ENCODE assay signal across 7 mouse cellular contexts in the genomic region with DNA sequence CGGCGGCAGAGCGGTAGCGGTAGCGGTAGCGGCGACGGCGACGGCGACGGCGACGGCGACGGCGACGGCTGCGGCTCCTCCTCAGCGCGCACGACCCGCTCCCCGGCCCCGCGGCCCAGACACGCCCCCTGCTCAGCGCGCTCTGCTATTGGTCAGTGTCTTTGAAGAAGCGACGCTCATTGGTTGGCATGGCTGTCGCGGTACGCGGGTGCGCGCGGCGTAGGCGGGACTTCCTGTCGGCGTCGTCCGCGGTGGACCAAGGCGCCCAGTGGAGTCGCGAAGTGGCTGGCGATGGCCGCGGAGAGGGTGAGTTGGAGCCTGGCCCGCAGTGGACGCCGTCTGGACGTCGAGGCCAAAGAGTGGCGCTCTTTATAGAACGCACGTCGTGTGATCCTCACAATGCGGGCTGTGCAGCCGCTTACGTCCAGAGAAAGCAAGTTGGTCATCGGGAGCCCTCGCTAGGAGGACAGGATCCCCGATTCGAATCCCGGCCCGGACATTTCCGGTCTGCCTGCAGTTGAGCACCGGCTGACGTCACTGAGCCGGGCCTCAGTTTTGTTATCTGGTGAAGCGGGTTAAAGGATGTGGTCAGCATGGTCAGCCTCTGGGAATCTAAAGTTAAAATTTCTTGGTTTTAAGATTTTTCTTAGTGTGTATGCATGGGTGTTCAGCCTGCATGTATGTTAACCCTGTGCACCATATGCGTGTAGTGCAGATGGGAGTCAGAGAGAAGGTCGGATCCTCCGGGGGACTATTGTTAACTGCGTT. TPM values are rescaled to one million over a fixed set of nuclear protein-coding genes. Genes with fewer than 3 reads are reported as not detected.
DNase-seq lines count a peak whose midpoint lies in the region; ATAC-seq lines count a peak whose summit lies in the region.

Gene Ccl25 (plus strand): TSS at position 228 of the 768 bp plus-strand sequence.
Gene Elavl1 (minus strand): TSS at position 431 of the 768 bp plus-strand sequence.

- H3K4me3 ChIP-seq in embryonic facial prominence, embryonic 11.5 days (ENCODE audit: low read depth, low read length), result peak within 1 kb of the TSS; percentile 94
- H3K4me3 ChIP-seq in limb, embryonic 10.5 days, result peak within 1 kb of the TSS; percentile 98
- peak within 1 kb of the TSS; percentile 99 for H3K4me3 ChIP-seq in midbrain, embryonic 13.5 days (replicated peaks)

- peak within 1 kb of the TSS; percentile 95 for H3K9ac ChIP-seq in embryonic facial prominence, embryonic 11.5 days (replicated peaks; ENCODE audit: low read length)
- peak within 1 kb of the TSS; percentile 99 for H3K9ac ChIP-seq in midbrain, embryonic 13.5 days (replicated peaks)

- peak within 1 kb of the TSS; percentile 77 for H3K27ac ChIP-seq in embryonic facial prominence, embryonic 11.5 days (replicated peaks; ENCODE audit: low read depth, low read length)
- peak within 1 kb of the TSS; percentile 97 for H3K27ac ChIP-seq in limb, embryonic 10.5 days
- peak within 1 kb of the TSS; percentile 91 for H3K27ac ChIP-seq in midbrain, embryonic 13.5 days

- no peaks in the 10 kb centered on the region for H3K4me1 ChIP-seq in embryonic facial prominence, embryonic 11.5 days (ENCODE audit: control insufficient read depth, insufficient read depth, low read length)
- H3K4me1 ChIP-seq in limb, embryonic 10.5 days, result peaks cover 19% of the 10 kb centered on the region
- peaks cover 49% of the 10 kb centered on the region for H3K4me1 ChIP-seq in midbrain, embryonic 13.5 days (replicated peaks)

- no peaks in the 10 kb centered on the region for H3K27me3 ChIP-seq in embryonic facial prominence, embryonic 11.5 days (ENCODE audit: control insufficient read depth, insufficient read depth, low read length)
- H3K27me3 ChIP-seq in limb, embryonic 10.5 days (ENCODE audit: low read depth, poor library complexity, severe bottlenecking), result no peaks in the 10 kb centered on the region
- H3K27me3 ChIP-seq in midbrain, embryonic 13.5 days, result no peaks in the 10 kb centered on the region

- peaks cover 2% of the 10 kb centered on the region; the same call in 1 of the 2 replicates for H3K36me3 ChIP-seq in embryonic facial prominence, embryonic 11.5 days (replicated peaks; ENCODE audit: control insufficient read depth, insufficient read depth, low read depth, low read length)
- peaks cover 68% of the 10 kb centered on the region for H3K36me3 ChIP-seq in limb, embryonic 10.5 days
- peaks cover 42% of the 10 kb centered on the region for H3K36me3 ChIP-seq in midbrain, embryonic 13.5 days

- ATAC-seq in embryonic facial prominence, embryonic 11.5 days (replicated peaks; ENCODE audit: insufficient number of reproducible peaks, low FRiP score, low TSS enrichment, low read depth), result peak; percentile 96
- peak; percentile 86 for ATAC-seq in granulocyte monocyte progenitor cell, adult 5-6 weeks (replicated peaks; ENCODE audit: poor library complexity, severe bottlenecking)
- ATAC-seq in midbrain, embryonic 13.5 days, result peak; percentile 98

- H3K4me2 ChIP-seq in embryonic facial prominence, embryonic 11.5 days (ENCODE audit: low read depth, low read length), result peak within 1 kb of the TSS; percentile 52
- peak within 1 kb of the TSS; percentile 97 for H3K4me2 ChIP-seq in midbrain, embryonic 13.5 days (replicated peaks)

- H3K9me3 ChIP-seq in embryonic facial prominence, embryonic 11.5 days (replicated peaks; ENCODE audit: control insufficient read depth, low read length), result no peaks in the 10 kb centered on the region
- no peaks in the 10 kb centered on the region for H3K9me3 ChIP-seq in limb, embryonic 10.5 days (replicated peaks)
- H3K9me3 ChIP-seq in midbrain, embryonic 13.5 days, result no peaks in the 10 kb centered on the region

- under 1% methylated on average over 75 of the region's 78 CpGs for WGBS in embryonic facial prominence, embryonic 11.5 days
- WGBS in limb, embryonic 10.5 days, result under 1% methylated on average over 77 of the region's 78 CpGs
- 1% methylated on average over 75 of the region's 78 CpGs for WGBS in midbrain, embryonic 13.5 days

- peak; percentile 99 for DNase-seq in adrenal gland, postnatal 14 days
- DNase-seq in embryonic facial prominence, embryonic 11.5 days (ENCODE audit: low spot score), result peak; percentile 96
- peak; percentile 95 for DNase-seq in kidney, adult 11 months
- DNase-seq in limb, embryonic 10.5 days (ENCODE audit: low spot score), result peak; percentile 98
- peak; percentile 97 for DNase-seq in spleen, adult 12 weeks (ENCODE audit: low spot score)

RNA-seq across cellular contexts. Expression of gene Ccl25, which starts in this region (rescaled TPM):
- total RNA-seq in adrenal gland, postnatal 14 days (2021), result 16.1 and 18.2 TPM in 2 replicates
- 13.6 and 14.0 TPM in 2 replicates for polyA plus RNA-seq in embryonic facial prominence, embryonic 11.5 days (2014; fragmentation: Nextera tagmentation; extraction: Ambion mirVana)
- total RNA-seq in granulocyte monocyte progenitor cell, adult 5-6 weeks (2014; fragmentation: Nextera tagmentation), result 16.9 and 23.2 TPM in 2 replicates
- total RNA-seq in granulocyte monocyte progenitor cell, adult 5-6 weeks (2017), result 5.1 and 16.7 TPM in 2 replicates
- polyA plus RNA-seq in limb, embryonic 10.5 days (2016; fragmentation: Nextera tagmentation; extraction: Ambion mirVana), result 24.2 and 27.9 TPM in 2 replicates
- 20.0 and 23.2 TPM in 2 replicates for polyA plus RNA-seq in midbrain, embryonic 13.5 days (2015; fragmentation: Nextera tagmentation; extraction: Ambion mirVana)

RNA-seq across cellular contexts. Expression of gene Elavl1, which starts in this region (rescaled TPM):
- 93.4 and 102 TPM in 2 replicates for total RNA-seq in adrenal gland, postnatal 14 days (2021)
- polyA plus RNA-seq in embryonic facial prominence, embryonic 11.5 days (2014; fragmentation: Nextera tagmentation; extraction: Ambion mirVana), result 384 and 409 TPM in 2 replicates
- 99.5 and 118 TPM in 2 replicates for total RNA-seq in granulocyte monocyte progenitor cell, adult 5-6 weeks (2014; fragmentation: Nextera tagmentation)
- total RNA-seq in granulocyte monocyte progenitor cell, adult 5-6 weeks (2017), result 92.6 and 107 TPM in 2 replicates
- 373 and 395 TPM in 2 replicates for polyA plus RNA-seq in limb, embryonic 10.5 days (2016; fragmentation: Nextera tagmentation; extraction: Ambion mirVana)
- 152 and 163 TPM in 2 replicates for polyA plus RNA-seq in midbrain, embryonic 13.5 days (2015; fragmentation: Nextera tagmentation; extraction: Ambion mirVana)

Comparison
In these comparisons a context has a peak if more than half of its experiments do, and no peak if none do; other contexts are left out.
1. Peak in every context shown above with its lines: DNase-seq, ATAC-seq, H3K4me3 ChIP-seq and H3K27ac ChIP-seq.